Mouse (Mus musculus): Measurements from ENCODE around the gene Ap2a2.
"Not testable (repeated sequence)": the region's sequence is repeated elsewhere in the genome, so short reads cannot be mapped to it uniquely, and the experiment has no call there.

DNA sequence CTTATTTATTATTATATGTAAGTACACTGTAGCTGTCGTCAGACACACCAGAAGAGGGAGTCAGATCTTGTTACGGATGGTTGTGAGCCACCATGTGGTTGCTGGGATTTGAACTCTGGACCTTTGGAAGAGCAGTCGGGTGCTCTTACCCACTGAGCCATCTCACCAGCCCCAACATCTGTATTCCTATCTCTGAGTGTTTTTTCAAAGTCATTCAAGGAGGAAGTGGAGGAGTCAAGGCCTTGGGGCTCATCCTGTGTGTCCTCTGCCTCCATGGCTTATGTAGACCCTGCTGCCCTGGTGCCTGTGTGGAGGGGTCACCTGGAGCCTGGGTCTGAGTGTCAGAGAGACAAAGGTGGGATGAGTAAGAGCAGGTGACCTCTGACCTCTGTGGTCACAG lies 107.1 kb downstream of the Ap2a2 start:
- TF ChIP-seq CTCF, EP300 (IDR thresholded peaks at IDR 0.05): not testable (repeated sequence)
